Mouse (Mus musculus) lung, postnatal 0 days (tissue): ENCODE results near the gene Klhl23.
"Not testable (repeated sequence)": the region's sequence is repeated elsewhere in the genome, so short reads cannot be mapped to it uniquely, and the experiment has no call there.

Source experiments
- CTCF ChIP-seq: IDR thresholded peaks from 2 replicates; pipeline ENCODE4 v1.5.1; 2016; ENCODE audit warnings: antibody characterized with exemption, mild to moderate bottlenecking
- EP300 ChIP-seq: IDR thresholded peaks from 2 replicates; pipeline ENCODE4 v1.6.1; 2016; ENCODE audit warnings: antibody characterized with exemption, mild to moderate bottlenecking, control low read depth

DNA sequence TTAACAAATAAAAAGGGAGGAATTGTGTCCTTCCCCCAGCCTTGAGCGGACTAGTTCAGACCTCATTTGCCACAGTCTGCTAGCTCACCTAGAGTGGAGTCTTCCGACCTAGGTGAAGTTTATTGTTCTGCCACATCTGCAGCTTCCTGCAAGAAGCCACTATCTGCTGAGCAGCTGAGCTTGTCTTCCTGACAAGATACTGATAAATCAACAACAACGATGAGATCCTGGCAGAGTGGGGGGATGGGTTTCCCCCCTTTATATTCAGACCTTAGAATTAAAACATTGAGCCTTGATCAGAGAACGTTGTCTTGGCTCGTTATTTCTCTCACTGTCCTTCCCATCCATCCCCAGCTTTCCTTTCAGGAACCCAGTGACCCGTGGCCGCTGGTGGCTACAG is 10.4 kb upstream of the Klhl23 start:
- TF ChIP-seq EP300, CTCF: not testable (repeated sequence)
